Mouse (Mus musculus) layer of hippocampus, adult 9-11 months (tissue): ENCODE results near the gene Ntmt1.

Source experiments
- DNase-seq: peaks from one replicate; pipeline ENCODE4 v3.0.0; 2022

The Ntmt1 gene

DNA sequence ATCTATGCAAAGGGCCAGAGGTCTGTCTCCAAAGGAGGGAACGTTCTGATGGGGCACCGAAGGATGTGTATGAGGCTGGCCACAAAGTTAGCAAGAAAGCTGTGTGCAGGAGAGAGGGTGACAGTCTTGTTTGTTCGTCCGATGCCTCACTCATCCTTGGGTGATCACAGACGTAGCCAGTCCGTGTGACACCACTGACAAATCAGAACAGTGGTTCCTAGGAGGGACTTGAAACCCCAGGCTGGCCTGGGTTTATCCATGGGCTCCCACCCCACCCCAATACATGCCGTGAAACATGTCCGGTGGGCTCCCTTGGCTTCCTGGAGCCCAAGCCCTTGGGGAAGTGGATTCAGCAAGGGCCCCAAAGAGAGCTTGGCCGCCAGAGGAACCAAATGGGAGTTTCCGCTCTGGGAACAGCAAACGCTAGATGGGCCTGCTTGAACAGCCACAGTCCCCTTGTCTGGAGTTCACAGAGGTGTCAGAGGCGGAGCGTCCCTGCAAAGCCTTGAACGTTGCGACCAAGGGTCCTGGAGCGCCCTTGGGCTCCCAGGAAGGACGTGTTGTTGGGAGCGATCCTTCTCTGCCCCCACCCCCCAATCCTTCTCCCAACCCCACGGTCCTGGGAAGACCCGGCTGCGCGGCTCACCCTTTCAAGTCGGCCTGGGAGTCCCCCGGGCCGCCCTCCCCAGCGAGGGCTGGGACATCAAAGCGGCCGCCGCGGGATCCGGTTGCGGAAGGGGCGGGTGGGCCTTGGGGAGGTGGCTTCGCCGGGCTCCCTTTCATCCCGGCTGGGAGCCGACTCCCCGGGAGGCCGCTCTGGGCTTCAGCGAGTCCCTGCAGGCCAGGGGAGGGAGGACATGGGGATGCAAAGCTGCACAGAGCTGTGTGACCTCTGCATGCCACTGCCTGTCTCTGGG, 23.3 kb upstream of the Ntmt1 start:
- DNase-seq: no peak

DNA sequence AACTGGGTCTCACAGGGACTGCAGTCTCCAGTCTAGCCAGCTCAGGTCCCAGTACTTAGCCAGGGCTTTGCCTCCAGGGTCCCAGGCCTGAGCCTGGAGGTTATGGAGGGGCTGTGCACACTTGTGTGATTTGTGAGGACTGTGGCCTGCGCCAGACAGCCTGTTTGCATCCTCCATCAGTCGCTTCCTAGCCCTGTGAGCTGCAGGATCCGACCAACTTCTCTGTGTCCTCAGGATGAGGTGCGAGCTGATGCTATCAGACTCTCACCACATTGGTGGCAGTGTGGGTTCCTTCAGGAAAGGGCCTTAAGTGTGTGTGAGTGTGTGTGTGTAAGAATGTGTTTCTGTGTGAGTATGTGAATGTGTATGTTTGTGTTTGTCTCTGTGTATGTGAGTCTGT, 20.2 kb upstream of the Ntmt1 start:
- no peak for DNase-seq

DNA sequence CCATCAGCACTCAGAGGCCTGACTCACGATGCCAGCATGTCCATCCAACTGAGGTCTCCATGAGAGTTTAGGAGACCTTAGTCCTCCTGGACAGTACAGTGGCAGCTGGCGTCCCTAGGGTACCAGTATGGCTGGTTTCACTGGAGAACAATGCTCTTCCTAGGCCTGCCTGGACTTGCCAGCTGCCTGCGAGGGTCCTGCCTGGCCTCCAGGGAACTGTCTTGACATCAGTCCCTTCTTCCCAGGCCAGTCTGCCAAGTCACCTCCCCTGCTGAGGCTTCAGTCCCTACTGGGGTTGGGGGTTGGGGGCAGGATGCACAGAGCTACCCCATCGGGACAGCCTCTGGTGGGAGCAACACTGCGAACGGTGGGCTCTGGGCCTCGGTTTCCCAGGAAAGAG, 15.6 kb upstream of the Ntmt1 start:
- no peak for DNase-seq

DNA sequence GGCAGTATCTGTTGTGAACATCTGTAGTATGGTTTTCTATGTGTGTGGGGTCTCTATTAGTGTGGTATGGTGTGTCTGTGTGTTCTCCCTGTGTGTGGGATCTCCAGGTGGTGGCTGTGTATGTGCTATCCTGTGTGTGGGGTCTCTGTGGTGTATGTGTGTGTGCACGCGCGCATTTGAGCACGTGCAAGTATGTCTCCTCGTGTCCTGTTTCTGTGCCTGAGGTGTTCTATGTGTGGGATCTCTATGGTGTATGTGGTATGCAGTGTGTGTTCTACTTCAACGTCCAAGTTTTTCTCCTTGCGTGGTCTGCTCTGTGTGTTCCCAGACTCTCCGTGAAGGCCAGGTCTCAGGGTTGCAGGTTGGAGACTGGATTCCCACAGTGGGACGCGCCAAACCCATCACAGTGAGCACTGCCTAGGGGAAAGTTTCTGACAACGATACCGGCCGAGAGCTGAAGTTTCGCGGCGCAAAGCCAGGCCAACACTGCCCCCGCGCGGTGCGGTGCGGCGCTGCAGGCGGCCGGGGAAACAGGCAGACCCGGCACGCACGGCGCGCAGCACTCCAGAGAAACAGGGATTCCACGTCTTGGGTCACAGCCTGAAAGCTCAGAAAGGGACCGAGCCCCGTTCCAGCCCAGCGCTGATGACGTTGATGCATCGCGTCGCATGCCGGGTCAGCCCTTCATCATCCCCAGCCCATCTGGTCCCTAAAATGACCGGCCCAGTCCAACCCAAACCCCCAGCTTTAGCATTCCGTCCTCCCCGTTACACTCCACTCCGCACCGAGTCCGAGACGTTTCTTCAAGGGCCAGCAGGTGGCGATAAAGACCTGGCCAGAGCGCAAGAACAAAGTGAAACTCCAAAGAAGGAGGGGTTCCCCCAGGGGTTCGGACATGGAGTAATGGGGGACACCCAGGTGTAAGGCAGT, 13.2 kb upstream of the Ntmt1 start:
- peak; percentile 89 for DNase-seq

DNA sequence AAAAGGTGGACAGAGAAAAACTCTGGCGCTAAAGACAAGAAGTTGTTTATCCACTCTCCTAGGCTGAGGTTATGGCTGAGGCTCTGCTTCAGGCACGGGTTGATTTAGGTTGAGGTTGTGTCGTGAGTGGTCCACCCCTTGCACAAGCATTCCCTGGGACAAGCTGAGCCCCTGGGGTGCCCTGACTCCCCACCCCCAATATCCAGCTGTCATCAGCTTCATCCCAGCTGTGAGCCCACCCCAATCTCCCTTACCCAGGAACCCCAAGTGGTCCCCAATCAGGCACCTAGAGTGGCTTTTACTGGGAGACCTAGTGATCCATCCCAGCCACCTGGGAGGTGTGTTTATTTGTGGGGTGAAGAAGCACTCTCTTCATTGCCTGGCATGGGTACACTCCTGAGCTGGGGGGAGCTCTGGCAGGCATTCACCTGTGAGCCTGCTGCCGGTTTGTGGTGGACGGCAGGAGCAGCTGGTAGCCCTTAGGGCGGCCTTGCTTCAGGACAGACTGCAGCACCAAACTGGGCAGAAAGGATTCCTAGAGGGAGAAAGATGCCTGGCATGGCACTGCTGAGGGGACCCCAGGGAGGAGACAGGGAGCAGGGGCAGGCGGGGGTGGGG, 12.2 kb upstream of the Ntmt1 start:
- DNase-seq: no peak

DNA sequence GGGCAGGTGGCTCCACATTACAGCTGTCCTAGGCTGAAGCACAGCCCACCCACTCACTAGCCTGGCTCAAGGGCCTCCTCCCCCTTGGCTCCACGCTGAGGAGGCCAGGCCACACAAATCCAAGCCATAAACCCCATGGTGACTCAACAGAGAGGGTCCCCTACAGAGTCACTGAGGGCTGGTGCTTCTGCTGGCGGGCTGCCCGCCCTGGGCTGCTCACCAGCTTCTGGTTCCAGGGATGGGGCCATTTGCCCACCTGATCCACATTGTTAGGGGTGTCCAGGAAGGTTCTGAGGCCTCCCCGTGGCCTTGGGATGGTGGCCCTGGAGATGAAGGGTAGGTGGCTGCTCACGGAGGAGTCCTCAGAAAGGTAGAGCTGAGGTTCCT, 11.7 kb upstream of the Ntmt1 start:
- peak; percentile 39 for DNase-seq

DNA sequence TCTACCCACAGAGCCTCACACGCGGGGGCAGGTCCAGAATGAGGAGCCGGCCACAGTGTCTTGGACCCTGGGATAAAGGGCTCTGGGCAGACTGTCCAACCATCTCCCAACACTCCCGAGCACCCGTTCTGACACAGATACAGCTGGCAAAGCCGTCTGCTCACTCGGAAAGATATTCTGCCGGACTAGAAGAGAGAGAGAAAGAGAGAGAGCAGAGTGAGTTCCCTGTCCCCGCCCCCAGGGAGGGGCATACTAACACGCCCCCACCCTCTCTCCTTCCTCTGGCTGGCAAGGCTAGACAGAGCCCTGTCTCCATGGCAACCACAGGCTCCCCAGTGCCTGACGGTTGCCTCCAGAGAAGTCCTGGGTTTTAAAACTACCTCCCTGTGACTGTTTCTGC, 11.2 kb upstream of the Ntmt1 start:
- DNase-seq: peak; percentile 97

DNA sequence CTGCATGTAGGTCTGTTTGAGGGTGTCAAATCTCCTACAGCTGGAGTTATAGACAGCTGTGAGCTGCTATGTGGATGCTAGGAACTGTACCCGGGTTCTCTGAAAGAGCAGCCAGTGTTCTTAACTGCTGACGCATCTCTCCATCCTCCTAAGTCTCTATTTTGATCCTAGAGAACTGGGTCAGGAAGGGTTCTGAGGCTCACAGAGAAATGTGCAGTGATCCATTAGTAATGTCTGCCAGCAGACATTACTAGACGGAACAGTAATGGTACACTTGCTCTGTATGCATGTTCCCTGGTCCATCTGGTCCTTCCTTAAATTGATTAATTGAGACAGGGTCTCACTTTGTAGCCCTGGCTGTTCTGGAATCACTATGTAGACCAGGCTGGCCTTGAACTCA, 8.2 kb upstream of the Ntmt1 start:
- no peak for DNase-seq

DNA sequence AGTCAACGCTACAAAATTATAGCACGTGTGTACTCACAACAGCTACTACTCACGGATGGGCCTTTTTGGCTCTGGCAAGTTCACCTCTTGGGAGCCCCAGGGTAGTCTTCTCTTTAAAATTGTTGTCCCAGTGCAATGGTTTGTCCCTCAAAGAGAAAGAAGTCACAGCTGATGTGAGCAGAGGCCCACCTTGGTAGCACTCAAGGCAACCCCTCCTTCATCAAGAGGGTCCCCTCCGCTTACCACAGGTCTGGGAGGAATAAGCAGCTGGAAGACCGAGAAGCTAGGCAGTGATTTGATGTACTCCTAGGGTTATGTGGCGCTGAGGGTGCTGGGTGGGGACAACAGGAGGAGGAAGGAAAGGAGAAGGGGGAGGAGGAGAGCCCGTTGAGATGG, 7.0 kb upstream of the Ntmt1 start:
- no peak for DNase-seq

DNA sequence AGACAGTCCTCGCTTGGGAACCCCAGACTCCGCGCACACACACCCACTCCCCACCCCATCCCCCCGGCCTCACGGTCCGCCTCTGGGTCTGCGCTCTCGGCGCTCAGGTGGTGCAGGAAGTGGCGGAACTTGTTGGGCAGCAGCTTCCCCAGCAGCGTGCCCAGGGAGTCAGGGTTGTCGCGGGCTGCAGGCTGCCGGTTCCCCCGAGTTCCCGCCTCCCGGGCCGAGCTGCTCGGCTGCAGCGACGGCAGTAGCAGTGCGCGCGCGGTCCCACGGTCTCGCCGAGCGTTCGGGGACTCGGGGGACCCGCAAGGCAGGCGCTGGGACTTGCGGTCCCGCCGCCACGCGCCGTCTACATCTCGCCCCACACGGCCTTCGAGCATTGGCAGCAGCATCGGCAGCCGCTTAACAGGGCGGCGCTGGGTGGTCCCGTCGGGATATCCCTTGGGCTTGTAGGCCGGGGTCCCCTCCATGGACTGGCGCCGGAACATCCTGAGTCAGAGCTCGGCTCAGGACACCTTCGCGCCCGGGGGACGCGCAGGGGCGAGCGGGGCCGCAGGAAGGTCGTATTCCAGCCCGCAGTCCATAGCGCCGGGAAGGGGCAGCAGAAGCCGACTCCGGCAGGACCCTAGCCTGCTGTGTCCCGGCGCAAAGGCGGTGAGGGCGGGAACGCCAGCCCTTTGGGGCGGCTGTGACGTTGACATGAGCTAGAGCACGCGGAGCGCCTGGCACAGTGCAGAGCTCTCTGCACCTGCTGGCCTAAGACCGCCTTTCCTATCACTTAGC, 6.4 kb upstream of the Ntmt1 start:
- DNase-seq: no peak

DNA sequence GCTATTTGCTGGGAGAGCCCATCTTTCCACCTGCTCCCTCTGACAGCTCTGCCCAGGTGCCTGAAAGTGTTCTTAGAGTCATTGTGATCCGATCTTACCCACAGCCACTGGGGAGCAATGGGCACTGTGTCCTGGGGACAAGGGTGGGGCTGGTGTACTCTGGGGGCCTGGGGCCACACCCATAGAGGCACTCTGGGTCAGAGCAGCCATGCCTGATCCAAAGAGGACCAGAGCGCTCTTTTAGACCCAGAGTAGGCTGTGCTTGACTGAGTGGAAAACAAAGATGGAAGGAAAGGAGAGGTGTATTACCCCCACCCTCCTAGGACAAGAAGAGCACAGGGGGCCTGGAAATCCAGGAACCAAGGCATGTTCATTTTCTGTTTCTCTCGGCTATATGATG, 4.0 kb upstream of the Ntmt1 start, which contains the start of gene 1700001O22Rik:
1700001O22Rik (minus strand) TSS at position 58 of the 400 bp plus-strand sequence.
- no peak for DNase-seq

DNA sequence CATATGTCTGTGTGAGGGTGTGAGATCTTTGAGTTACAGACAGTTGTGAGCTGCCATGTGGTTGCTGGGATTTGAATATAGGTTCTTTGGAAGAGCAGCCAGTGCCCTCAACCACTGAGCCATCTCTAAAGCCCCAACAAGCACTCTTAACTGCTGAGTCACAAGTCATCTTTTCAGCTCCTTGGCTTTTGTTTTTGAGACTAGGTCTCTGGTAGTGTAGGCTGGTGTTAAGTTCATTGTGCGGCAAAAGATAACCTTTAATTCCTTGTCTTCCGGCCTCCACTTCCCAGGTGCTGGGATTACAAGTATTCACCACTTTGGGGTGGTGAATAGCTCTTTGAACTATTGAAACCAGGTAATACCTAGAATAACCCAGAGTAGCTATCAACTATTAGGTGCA, 1.6 kb upstream of the Ntmt1 start:
- no peak for DNase-seq

DNA sequence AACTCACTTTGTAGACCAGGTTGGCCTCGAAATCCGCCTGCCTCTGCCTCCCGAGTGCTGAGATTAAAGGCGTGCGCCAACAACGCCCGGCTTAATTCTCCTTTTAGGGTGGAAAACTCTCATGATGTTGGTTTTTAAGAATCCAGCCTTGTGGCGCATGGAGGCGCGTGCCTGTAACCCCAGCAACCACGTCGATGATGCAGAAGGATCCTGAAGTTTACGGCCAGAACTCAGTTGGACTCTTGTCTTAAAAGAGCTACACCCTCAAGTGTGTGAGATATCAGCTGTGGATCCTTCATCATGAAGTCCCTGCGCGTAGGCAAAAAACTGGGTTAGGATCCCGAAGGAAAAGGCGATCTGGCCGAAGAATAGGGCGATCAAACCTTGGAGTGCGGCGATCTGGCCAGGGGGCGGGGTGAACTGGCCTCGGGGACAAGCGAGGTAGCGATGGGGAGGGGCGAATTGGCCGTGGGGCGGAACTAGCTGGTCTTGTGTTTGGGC, 429 bp upstream of the Ntmt1 start:
- DNase-seq: no peak

DNA sequence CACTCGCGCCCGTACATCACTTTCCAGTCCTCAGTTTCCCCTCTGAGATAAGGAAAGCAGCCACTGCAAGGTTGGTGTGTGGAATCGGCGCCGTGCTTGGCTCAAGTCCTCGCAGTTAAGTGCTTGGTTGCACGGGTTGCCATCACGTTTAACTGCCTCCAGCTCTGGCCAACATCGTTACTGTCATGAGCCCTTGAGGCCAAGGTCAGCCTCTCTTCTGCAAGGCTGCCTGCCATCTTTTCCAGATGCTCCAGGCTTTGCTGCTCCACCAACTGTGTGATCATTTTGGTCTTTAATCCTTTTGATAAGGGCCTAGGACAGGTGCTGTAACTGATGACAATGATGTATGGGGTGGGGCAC, 650 bp downstream of the Ntmt1 start:
- DNase-seq: no peak

DNA sequence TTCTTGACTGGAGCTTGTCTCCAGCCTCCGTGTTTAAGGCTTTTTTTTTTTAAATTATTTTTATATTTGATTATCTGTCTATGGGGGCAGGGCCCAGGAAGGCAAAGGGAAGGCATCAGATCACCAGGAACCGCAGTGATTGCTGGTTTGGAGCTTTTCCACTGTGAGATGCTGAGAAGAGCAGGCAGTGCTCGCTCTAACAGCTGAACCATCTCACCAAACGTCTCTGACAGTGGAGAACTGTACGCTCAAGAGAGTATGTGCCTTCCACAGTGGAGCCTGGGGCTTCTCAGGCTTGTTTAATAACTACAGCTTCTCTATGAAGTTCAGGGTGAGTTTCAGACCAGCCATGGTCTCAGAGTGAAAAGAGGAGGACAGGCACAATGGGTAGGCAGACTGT, 1.9 kb downstream of the Ntmt1 start:
- no peak for DNase-seq

DNA sequence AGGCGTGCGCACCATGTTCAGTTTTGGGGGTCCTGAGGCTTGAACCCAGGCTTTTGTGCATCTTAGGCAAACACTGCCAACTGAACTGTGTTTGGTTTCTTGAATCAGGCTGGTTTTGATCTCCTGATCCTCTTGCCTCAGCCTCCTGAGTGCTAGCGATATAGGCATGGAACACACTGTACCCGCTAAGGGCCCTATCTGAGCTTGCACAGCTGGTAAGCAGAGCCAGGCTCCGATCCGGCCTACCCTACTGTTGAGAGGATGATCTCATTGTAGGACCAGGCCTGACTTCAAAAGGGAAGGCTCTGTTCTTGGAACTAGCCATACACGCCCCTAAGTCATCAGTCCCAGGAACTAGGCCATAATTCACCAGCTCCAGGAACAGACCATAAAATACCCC, 2.9 kb downstream of the Ntmt1 start:
- DNase-seq: no peak

DNA sequence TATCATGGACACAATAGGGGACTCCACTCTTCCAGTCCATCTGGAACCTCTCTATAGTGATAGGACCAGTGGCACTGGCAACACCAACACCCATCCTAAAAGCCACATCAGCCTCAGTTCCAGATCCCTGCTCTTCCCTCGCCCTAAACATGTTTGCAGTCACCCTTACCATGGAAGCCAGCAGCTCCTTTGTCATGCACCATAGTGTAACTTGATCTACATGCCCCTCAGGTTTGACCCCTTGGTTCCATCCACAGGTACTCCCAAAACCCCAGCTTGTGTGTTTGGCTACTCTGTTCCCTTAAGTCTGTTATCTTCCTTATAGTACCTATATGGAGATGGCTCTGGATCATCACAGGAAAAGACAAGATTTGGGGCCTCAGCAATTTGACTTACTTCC, 8.8 kb downstream of the Ntmt1 start:
- DNase-seq: no peak

DNA sequence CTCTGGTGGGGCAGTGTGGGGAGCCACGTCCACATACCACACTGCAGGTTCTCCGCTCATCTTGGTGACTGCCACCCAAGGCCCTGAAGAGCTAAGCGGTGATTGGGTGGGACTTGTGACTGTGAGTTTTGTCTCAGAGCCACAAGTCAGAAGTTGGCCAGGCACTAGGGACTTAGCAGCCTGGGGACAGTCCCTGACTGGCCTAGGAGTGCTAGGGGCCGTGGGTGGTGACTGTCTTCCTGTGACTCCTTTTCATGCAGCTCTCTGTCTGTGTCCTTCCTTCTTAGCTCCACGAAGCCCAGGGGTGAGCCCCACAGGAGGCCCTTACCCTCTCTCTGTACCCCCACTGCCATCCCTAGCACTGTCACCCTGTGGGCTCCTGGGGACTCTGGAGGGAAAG, 12.2 kb downstream of the Ntmt1 start:
- no peak for DNase-seq

DNA sequence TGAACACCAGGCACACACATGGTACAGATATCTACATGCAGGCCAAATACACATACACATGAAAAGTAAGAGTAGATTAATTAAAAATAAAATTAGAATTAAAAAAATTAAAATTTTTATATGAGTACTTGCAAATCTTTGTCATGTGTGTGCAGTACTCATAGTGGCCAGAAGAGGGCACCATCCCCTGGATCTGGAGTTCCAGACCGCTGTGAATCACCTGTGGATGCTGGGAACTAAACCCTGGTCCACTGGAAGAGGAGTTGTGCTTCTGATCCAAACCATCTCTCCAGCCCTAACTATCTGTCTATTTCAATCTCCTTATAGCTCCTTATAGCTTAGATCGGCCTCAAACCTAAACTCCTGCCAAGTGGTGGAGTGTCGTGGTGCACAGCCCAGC, 13.4 kb downstream of the Ntmt1 start:
- no peak for DNase-seq

DNA sequence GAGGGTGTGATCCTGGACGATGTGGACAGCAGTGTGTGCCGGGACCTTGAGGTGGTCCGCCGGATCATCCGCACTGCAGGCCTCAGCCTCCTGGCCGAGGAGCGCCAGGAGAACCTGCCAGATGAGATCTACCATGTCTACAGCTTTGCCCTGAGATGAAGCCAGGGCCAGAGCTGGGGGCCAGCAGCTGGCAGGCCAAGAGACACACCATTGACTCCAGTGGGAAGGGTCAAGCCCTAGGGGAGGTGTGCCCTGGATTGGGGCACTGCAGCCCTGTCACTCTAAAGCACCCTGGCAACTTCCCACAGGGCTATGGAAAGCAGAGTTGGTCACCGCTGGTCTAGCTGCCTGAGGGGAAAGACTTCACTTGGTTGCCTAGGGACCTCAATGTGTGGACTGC, 14.8 kb downstream of the Ntmt1 start:
- DNase-seq: no peak

DNA sequence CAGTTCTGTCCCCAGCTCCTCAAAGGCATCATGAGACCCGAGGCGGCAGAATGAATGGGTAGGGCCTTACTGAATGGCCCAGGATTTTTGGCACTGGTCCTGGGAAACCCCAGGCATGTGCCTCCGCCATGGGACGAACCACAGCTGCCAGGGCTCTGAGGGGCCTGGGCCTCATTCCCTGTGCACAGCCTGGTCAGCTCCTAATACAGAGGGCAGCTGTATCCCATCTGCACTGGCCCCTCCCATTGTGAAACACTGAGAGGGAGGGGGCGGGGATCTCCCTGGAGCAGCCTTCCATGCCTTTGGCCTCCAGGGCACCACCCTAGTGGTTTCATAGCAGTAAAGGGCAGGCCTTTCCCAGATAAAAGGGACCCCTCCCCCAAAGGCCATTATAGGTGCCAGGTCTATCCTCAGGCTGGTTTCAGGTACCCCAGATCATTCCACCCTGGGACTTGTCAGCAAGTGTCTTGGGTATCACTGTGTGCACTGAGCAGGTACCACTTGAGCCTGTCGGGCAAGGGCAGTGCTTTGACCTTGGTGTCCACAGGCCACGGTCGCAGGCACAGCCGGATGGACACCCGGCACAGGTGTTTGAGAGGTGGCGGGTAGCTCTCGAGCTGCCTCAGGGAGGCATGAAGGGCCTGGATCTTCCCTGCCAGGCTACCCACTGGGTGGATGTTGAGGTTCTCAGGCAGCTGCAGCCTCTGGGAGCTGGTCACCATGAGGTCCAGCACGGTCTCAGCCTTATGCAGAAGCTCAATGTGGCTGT, 15.9 kb downstream of the Ntmt1 start:
- DNase-seq: peak; percentile 74
